Mouse (Mus musculus): Measurements from ENCODE around the gene Itpkb.

GRCm38 (mm10) chr1:180367045-180367619, 36.8 kb downstream of the Itpkb start:
- TF ChIP-seq FLI1 (IDR thresholded peaks at IDR 0.05; ENCODE audit: low read length): no peak
- no peak for TF ChIP-seq GATA1 (IDR thresholded peaks at IDR 0.05; ENCODE audit: borderline replicate concordance, low read length)

Measured in megakaryocyte, embryonic 14.5 days (primary cell).